Mouse (Mus musculus) midbrain, embryonic 16.5 days (tissue): Measurements from ENCODE around the gene Ubr2. TPM values are rescaled to one million over a fixed set of nuclear protein-coding genes. Genes with fewer than 3 reads are reported as not detected.

Experiments used
- ATAC-seq: fragments of 200-750 bp; cut with Nextera tagmentation; 2 replicates; pipeline ENCODE4 v1.8.0; 2017; ENCODE audit warnings: moderate TSS enrichment
- H3K27ac ChIP-seq: fragments of 300-500 bp; sonication (generic); 2 replicates; pipeline ENCODE4 v1.5.1; 2014; ENCODE audit warnings: mild to moderate bottlenecking, low read length, mixed read lengths
- H3K27me3 ChIP-seq: fragments of 300-500 bp; sonication (generic); 2 replicates; pipeline ENCODE4 v1.6.1; 2014; ENCODE audit warnings: low read depth, low read length, mixed read lengths; ENCODE audit not compliant: control insufficient read depth, insufficient read depth
- H3K36me3 ChIP-seq: fragments of 300-500 bp; sonication (generic); 2 replicates; pipeline ENCODE4 v1.6.1; 2014; ENCODE audit warnings: mild to moderate bottlenecking, low read length, moderate library complexity, mixed read lengths; ENCODE audit not compliant: control insufficient read depth, insufficient read depth
- H3K4me1 ChIP-seq: fragments of 300-500 bp; sonication (generic); 2 replicates; pipeline ENCODE4 v1.6.1; 2014; ENCODE audit warnings: mild to moderate bottlenecking, low read length, mixed read lengths; ENCODE audit not compliant: control insufficient read depth, insufficient read depth
- H3K4me2 ChIP-seq: fragments of 300-500 bp; sonication (generic); 2 replicates; pipeline ENCODE4 v1.6.1; 2014; ENCODE audit warnings: mild to moderate bottlenecking, low read length, mixed read lengths
- H3K4me3 ChIP-seq: fragments of 300-500 bp; sonication (generic); 2 replicates; pipeline ENCODE4 v1.5.1; 2014; ENCODE audit warnings: low read depth, mild to moderate bottlenecking, low read length, moderate library complexity, mixed read lengths
- H3K9ac ChIP-seq: fragments of 300-500 bp; sonication (generic); 2 replicates; pipeline ENCODE4 v1.6.1; 2014; ENCODE audit warnings: low read depth, low read length, mixed read lengths
- H3K9me3 ChIP-seq: fragments of 300-500 bp; sonication (generic); replicated peaks from 2 replicates; pipeline ENCODE4 v1.6.1; 2014; ENCODE audit warnings: mild to moderate bottlenecking, low read length, mixed read lengths; ENCODE audit not compliant: control insufficient read depth, poor library complexity, severe bottlenecking
- WGBS: fragments of 180-500 bp; shearing (Covaris S2); extraction: QIAGEN DNeasy Blood & Tissue Kit; methylation state at CpG from one replicate; pipeline ENCODE4 v1.1.7; 2014; 5-methylcytosine and 5-hydroxymethylcytosine counted together
- polyA plus RNA-seq: library from polyadenylated mRNA; unstranded; fragments of >200 nt; fragmentation: Nextera tagmentation; extraction: Ambion mirVana; gene quantifications from 2 replicates; pipeline ENCODE4 v1.2.1, GENCODE M21; 2015

Ubr2 gene
- polyA plus RNA-seq, 1 experiment from 2014 or later, result 14.3 TPM

- Histone ChIP-seq H3K4me2 (peak overlapping the region; percentile 95), H3K36me3 (no peaks in the 10 kb centered on the region), H3K27ac (peak overlapping the region; percentile 91), H3K27me3 (no peaks in the 10 kb centered on the region), H3K9me3 (no peaks in the 10 kb centered on the region), H3K4me3 (peak overlapping the region; percentile 96), H3K9ac (peak overlapping the region; percentile 93), H3K4me1 (peaks cover 20% of the 10 kb centered on the region)
- no peak; the same call in 1 of the 2 replicates for ATAC-seq
- under 1% methylated on average over 13 of the region's 13 CpGs for WGBS
Observed at GRCm38 (mm10) chr17:47009546-47009897, 834 bp downstream of the Ubr2 start.

- Histone ChIP-seq H3K27me3 (no peaks in the 10 kb centered on the region), H3K4me1 (peaks cover 20% of the 10 kb centered on the region), H3K36me3 (no peaks in the 10 kb centered on the region), H3K4me3 (peak overlapping the region; percentile 96), H3K27ac (no peak overlapping the region), H3K4me2 (peak overlapping the region; percentile 95), H3K9ac (peak overlapping the region; percentile 93), H3K9me3 (no peaks in the 10 kb centered on the region)
- ATAC-seq, result no peak
- WGBS, result 14% methylated on average over 6 of the region's 6 CpGs
Observed at GRCm38 (mm10) chr17:47009016-47009415, 1.3 kb downstream of the Ubr2 start.

- H3K36me3 ChIP-seq, result no peaks in the 10 kb centered on the region
- no peak overlapping the region for H3K27ac ChIP-seq
- peak overlapping the region; percentile 95 for H3K4me2 ChIP-seq
- peak overlapping the region; percentile 93; the same call in 1 of the 2 replicates for H3K9ac ChIP-seq
- peaks cover 20% of the 10 kb centered on the region for H3K4me1 ChIP-seq
- 47% methylated on average over 8 of the region's 8 CpGs for WGBS
- no peaks in the 10 kb centered on the region for H3K27me3 ChIP-seq
- no peaks in the 10 kb centered on the region for H3K9me3 ChIP-seq
- H3K4me3 ChIP-seq, result no peak overlapping the region
- ATAC-seq, result no peak
Observed at GRCm38 (mm10) chr17:47008506-47008905, 1.9 kb downstream of the Ubr2 start.

- no peaks in the 10 kb centered on the region for H3K27me3 ChIP-seq
- H3K4me2 ChIP-seq, result no peak overlapping the region
- 80% methylated on average over 9 of the region's 9 CpGs for WGBS
- no peak overlapping the region for H3K27ac ChIP-seq
- no peak overlapping the region for H3K9ac ChIP-seq
- no peaks in the 10 kb centered on the region for H3K36me3 ChIP-seq
- H3K4me1 ChIP-seq, result peaks cover 20% of the 10 kb centered on the region
- ATAC-seq, result no peak
- no peaks in the 10 kb centered on the region for H3K9me3 ChIP-seq
- no peak overlapping the region for H3K4me3 ChIP-seq
Observed at GRCm38 (mm10) chr17:47006741-47007140, 3.6 kb downstream of the Ubr2 start.

- no peak for ATAC-seq
- H3K4me2 ChIP-seq, result no peak overlapping the region
- H3K27ac ChIP-seq, result no peak overlapping the region
- 72% methylated on average over 7 of the region's 7 CpGs for WGBS
- no peak overlapping the region for H3K4me3 ChIP-seq
- no peak overlapping the region for H3K9ac ChIP-seq
- H3K9me3 ChIP-seq, result no peaks in the 10 kb centered on the region
- H3K36me3 ChIP-seq, result no peaks in the 10 kb centered on the region
- peaks cover 17% of the 10 kb centered on the region for H3K4me1 ChIP-seq
- no peaks in the 10 kb centered on the region for H3K27me3 ChIP-seq
Observed at GRCm38 (mm10) chr17:47005741-47006405, 4.5 kb downstream of the Ubr2 start.

GRCm38 (mm10) chr17:47003305-47003704, 7.1 kb downstream of the Ubr2 start:
- Histone ChIP-seq H3K4me3 (no peak overlapping the region), H3K27me3 (no peaks in the 10 kb centered on the region), H3K9ac (no peak overlapping the region), H3K36me3 (peaks cover 8% of the 10 kb centered on the region), H3K4me2 (no peak overlapping the region), H3K9me3 (no peaks in the 10 kb centered on the region), H3K27ac (no peak overlapping the region), H3K4me1 (peaks cover 6% of the 10 kb centered on the region)
- no peak for ATAC-seq
- WGBS, result 84% methylated on average over 8 of the region's 8 CpGs

GRCm38 (mm10) chr17:47002401-47002800, 8.0 kb downstream of the Ubr2 start:
- no peaks in the 10 kb centered on the region for H3K27me3 ChIP-seq
- no peak overlapping the region for H3K27ac ChIP-seq
- no peak overlapping the region for H3K9ac ChIP-seq
- WGBS, result 96% methylated on average over 5 of the region's 5 CpGs
- peaks cover 13% of the 10 kb centered on the region for H3K36me3 ChIP-seq
- no peak overlapping the region for H3K4me2 ChIP-seq
- no peak overlapping the region for H3K4me3 ChIP-seq
- no peak for ATAC-seq
- no peaks in the 10 kb centered on the region for H3K9me3 ChIP-seq
- H3K4me1 ChIP-seq, result 0 out of 2 replicates have a peak, but pooled peaks cover 2% of the 10 kb centered on the region

- 98% methylated on average over 4 of the region's 4 CpGs for WGBS
- no peaks in the 10 kb centered on the region for H3K27me3 ChIP-seq
- no peak for ATAC-seq
- no peak overlapping the region for H3K9ac ChIP-seq
- no peak overlapping the region for H3K4me2 ChIP-seq
- no peaks in the 10 kb centered on the region for H3K4me1 ChIP-seq
- no peak overlapping the region for H3K27ac ChIP-seq
- peaks cover 15% of the 10 kb centered on the region for H3K36me3 ChIP-seq
- no peak overlapping the region for H3K4me3 ChIP-seq
- no peaks in the 10 kb centered on the region for H3K9me3 ChIP-seq
Observed at GRCm38 (mm10) chr17:46998840-46999239, 11.5 kb downstream of the Ubr2 start.

GRCm38 (mm10) chr17:46996484-46996883, 13.9 kb downstream of the Ubr2 start:
- Histone ChIP-seq H3K4me2 (no peak overlapping the region), H3K36me3 (peaks cover 17% of the 10 kb centered on the region)
- WGBS, result 92% methylated on average over 7 of the region's 7 CpGs

More at GRCm38 (mm10) chr17:46996484-46996883, 13.9 kb downstream of the Ubr2 start:
- no peak overlapping the region for H3K9ac ChIP-seq
- H3K4me1 ChIP-seq, result no peaks in the 10 kb centered on the region
- H3K27ac ChIP-seq, result no peak overlapping the region
- no peaks in the 10 kb centered on the region for H3K9me3 ChIP-seq
- no peaks in the 10 kb centered on the region for H3K27me3 ChIP-seq
- no peak for ATAC-seq
- H3K4me3 ChIP-seq, result no peak overlapping the region
